Mouse (Mus musculus) macrophage (primary cell): Measurements from ENCODE around the gene Gm10663. TPM values are rescaled to one million over a fixed set of nuclear protein-coding genes. Genes with fewer than 3 reads are reported as not detected.

Experiments used
- H3K27ac ChIP-seq: fragments of 350-480 bp; formaldehyde crosslinking; 2 replicates; pipeline ENCODE4 v1.9.0; 2021
- H3K36me3 ChIP-seq: fragments of 350-480 bp; formaldehyde crosslinking; 2 replicates; pipeline ENCODE4 v1.9.0; 2021; ENCODE audit errors: inconsistent target
- H3K4me3 ChIP-seq: fragments of 350-480 bp; formaldehyde crosslinking; 2 replicates; pipeline ENCODE4 v1.9.0; 2021; ENCODE audit errors: inconsistent target
- H3K79me2 ChIP-seq: fragments of 350-480 bp; formaldehyde crosslinking; 2 replicates; pipeline ENCODE4 v1.9.0; 2021; ENCODE audit errors: inconsistent target
- WGBS: methylation state at CpG from one replicate; pipeline ENCODE4 v1.1.7; 2026; ENCODE audit warnings: inconsistent platforms; ENCODE audit not compliant: missing documents; 5-methylcytosine and 5-hydroxymethylcytosine counted together
- polyA plus RNA-seq: library from polyadenylated mRNA; stranded (reverse); fragments of 250-400 nt; gene quantifications from 3 replicates; pipeline ENCODE4 v1.2.4, GENCODE M21; 2018; ENCODE audit warnings: inconsistent platforms

Gene Gm10663
- polyA plus RNA-seq, 1 experiment from 2014 or later = not detected

DNA sequence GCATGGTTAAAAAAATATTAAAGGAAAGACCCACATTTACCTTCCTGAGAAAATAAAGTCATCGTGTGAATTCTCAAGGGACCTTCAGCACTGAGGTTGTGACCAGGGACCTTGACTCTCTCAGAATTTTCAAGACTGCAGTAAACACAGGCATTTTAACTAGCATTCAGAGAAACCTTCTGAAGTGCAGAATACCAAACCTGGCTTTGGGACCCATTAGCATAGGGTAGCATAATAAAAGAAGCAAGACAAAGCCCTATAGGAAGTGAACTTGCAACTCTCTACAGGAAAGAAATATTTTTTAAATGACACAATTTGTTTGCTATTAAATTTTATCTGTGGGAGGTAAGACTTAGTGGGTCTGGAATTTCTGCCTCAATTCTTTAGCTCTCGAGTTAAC is 10.8 kb upstream of the Gm10663 start:
- no peak overlapping the region for H3K27ac ChIP-seq
- H3K4me3 ChIP-seq = no peak overlapping the region
- 84% methylated on average over 2 of the region's 2 CpGs for WGBS
- no peaks in the 10 kb centered on the region for H3K36me3 ChIP-seq
- H3K79me2 ChIP-seq = no peaks in the 10 kb centered on the region

GRCm38 (mm10) chr8:65065622-65066021 is 9.2 kb upstream of the Gm10663 start:
- 94% methylated on average over 3 of the region's 3 CpGs for WGBS
- Histone ChIP-seq H3K4me3 (no peak overlapping the region), H3K27ac (no peak overlapping the region), H3K79me2 (no peaks in the 10 kb centered on the region), H3K36me3 (no peaks in the 10 kb centered on the region)

- 89% methylated on average over 4 of the region's 4 CpGs for WGBS
- H3K36me3 ChIP-seq = no peaks in the 10 kb centered on the region
- no peak overlapping the region for H3K4me3 ChIP-seq
- no peak overlapping the region for H3K27ac ChIP-seq
- H3K79me2 ChIP-seq = no peaks in the 10 kb centered on the region
These were observed 7.8 kb upstream of the Gm10663 start for GRCm38 (mm10) chr8:65067031-65067430.

DNA sequence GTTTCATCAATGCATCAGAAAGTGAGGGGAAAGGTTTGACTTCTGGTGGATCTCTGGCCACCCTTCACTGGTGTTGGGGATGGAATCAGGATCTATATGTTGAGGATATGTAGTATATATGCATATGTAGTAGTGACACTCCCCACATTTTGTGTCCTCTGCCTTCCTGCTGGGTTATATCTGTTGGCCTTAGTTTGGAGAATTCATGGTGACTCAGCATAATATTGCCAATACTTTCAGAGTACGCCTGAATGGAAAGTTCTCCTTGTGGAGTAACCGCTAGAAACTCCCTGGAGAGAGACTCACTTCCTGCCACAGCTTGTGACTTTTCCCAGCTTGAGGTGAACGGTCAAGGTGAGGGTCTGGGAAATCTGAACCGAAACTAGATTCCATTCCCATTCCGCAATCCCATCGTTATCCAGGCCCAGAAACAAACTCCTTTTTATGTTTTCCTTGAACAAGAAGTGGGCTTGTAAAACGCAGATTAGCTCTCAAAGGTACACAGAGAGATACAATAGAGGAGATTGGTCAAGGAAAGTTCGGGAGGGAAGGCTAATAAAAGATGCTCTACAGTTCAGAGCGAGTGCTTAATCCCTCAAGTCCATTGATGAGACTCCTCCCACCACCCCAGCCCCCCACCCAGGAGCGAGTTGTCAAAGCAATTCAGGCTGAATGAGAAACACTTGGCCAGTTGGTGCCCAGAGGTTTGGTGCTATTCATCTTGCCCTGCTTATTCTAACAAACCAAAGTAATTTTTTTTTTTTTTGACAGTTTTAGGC is 7.0 kb upstream of the Gm10663 start:
- H3K27ac ChIP-seq = no peak overlapping the region
- WGBS = 72% methylated on average over 10 of the region's 10 CpGs
- no peaks in the 10 kb centered on the region for H3K36me3 ChIP-seq
- no peaks in the 10 kb centered on the region for H3K79me2 ChIP-seq
- no peak overlapping the region for H3K4me3 ChIP-seq

DNA sequence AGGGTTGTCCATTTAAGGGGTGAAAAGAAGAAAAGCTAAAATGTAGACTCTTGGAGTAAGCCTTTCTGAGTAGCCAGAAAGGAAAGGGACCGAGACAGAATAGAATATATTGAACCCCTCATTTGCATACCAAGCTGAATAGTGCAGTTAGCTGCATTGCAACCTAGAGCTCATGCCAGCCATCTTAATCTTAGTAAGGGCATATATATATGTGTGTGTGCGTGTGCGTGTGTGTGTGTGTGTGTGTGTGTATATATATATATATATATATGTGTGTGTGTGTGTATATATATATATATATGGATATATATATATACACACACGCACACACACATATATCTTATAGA is 6.4 kb upstream of the Gm10663 start:
- H3K36me3 ChIP-seq = no peaks in the 10 kb centered on the region
- 80% methylated on average over 1 of the region's 4 CpGs for WGBS
- no peaks in the 10 kb centered on the region for H3K79me2 ChIP-seq
- no peak overlapping the region for H3K4me3 ChIP-seq
- no peak overlapping the region for H3K27ac ChIP-seq

- no peak overlapping the region for H3K4me3 ChIP-seq
- 72% methylated on average over 4 of the region's 4 CpGs for WGBS
- H3K79me2 ChIP-seq = no peaks in the 10 kb centered on the region
- no peaks in the 10 kb centered on the region for H3K36me3 ChIP-seq
- H3K27ac ChIP-seq = no peak overlapping the region
These were observed 3.8 kb upstream of the Gm10663 start for GRCm38 (mm10) chr8:65070996-65071395.

- 20% methylated on average over 9 of the region's 9 CpGs for WGBS
- H3K36me3 ChIP-seq = no peaks in the 10 kb centered on the region
These were observed 5.9 kb downstream of the Gm10663 start for GRCm38 (mm10) chr8:65080731-65081130.

DNA sequence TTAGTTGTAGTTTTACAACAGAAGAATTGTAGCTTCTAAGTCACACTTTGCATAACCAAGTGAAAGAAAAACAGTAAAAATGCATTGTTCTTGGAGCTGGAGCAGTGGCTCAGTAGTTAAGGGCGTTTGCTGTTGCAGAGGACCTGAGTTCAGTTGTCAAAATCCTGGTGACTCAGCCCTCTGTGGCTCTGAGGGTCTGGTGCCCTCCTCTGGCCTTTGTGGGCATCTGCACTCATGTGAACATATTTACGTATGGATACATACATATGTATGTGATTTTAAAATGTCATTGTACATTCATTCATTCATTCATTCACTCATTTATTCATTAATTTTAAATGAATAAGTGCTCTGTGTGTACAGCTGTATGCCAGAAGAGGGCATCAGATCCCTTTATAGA is 10.8 kb downstream of the Gm10663 start:
- no peaks in the 10 kb centered on the region for H3K79me2 ChIP-seq
- no peak overlapping the region for H3K27ac ChIP-seq
- WGBS = 67% methylated on average over 2 of the region's 2 CpGs

More at GRCm38 (mm10) chr8:65080731-65081130, 5.9 kb downstream of the Gm10663 start:
- Histone ChIP-seq H3K4me3 (no peak overlapping the region), H3K79me2 (no peaks in the 10 kb centered on the region), H3K27ac (no peak overlapping the region)

DNA sequence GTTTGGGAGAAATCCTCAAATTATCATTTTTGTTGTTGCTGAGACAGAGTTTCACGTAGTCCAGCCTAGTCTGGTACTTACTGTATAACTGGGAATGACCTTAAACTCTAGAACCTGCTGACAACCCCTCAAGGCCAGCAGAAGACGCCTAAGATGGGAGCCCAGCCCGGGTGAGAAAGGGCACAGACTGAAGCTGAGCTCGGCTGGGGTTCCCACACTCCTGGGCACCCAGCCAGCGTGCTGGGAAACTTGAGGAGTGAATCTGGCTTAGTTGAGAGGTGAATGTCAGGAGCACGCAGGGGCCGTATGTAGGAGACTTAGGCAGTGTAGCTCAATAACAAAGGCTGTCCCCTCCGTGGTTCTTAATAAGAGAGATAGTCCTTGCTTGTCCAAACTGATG is 12.9 kb downstream of the Gm10663 start:
- H3K36me3 ChIP-seq = no peaks in the 10 kb centered on the region
- no peak overlapping the region for H3K4me3 ChIP-seq
- no peaks in the 10 kb centered on the region for H3K79me2 ChIP-seq
- WGBS = 81% methylated on average over 8 of the region's 8 CpGs
- H3K27ac ChIP-seq = no peak overlapping the region

More for the DNA sequence above, 10.8 kb downstream of the Gm10663 start:
- Histone ChIP-seq H3K36me3 (no peaks in the 10 kb centered on the region), H3K4me3 (no peak overlapping the region)

DNA sequence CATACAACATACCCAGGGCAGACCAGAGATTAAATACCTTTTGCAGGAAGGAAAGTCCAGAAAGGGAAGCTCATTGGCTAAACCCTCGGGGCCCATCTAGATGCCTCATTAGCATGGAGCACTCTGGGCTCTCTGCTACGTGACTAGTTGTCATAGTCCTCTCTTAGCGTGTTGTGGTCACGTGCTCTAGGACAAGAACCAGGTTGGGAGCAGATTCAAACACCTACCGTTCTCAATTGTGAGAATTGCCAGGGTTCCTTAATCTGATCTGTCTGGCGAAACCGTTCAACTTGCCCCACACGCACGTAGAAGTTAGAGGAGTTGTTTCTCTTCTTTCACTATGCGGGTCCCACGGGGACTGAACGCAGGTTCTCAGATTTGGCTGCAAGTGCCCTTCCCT is 13.3 kb downstream of the Gm10663 start:
- no peak overlapping the region for H3K4me3 ChIP-seq
- no peaks in the 10 kb centered on the region for H3K36me3 ChIP-seq
- H3K27ac ChIP-seq = no peak overlapping the region
- no peaks in the 10 kb centered on the region for H3K79me2 ChIP-seq
- WGBS = 93% methylated on average over 12 of the region's 12 CpGs

DNA sequence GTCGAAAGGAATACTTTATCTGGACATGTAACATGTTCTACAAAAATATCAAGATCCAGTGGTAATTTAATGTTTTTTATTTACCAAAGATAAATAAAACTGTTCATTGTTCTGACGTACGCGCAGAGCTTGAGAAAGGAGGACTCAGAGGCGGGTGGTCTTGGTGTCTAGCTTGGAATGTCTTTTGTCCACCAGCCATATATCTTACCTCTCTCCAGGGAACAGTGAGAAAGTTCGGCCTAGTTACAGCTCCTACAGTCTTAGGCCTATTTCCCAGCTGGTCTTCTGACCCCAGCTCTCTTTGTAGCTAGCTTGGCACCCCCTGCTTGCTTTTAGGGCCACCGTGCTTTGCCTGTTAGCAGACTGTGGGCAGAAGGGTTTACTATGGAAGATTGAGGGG is 14.9 kb downstream of the Gm10663 start:
- no peak overlapping the region for H3K4me3 ChIP-seq
- no peaks in the 10 kb centered on the region for H3K36me3 ChIP-seq
- WGBS = 91% methylated on average over 7 of the region's 7 CpGs
- no peak overlapping the region for H3K27ac ChIP-seq
- H3K79me2 ChIP-seq = no peaks in the 10 kb centered on the region

DNA sequence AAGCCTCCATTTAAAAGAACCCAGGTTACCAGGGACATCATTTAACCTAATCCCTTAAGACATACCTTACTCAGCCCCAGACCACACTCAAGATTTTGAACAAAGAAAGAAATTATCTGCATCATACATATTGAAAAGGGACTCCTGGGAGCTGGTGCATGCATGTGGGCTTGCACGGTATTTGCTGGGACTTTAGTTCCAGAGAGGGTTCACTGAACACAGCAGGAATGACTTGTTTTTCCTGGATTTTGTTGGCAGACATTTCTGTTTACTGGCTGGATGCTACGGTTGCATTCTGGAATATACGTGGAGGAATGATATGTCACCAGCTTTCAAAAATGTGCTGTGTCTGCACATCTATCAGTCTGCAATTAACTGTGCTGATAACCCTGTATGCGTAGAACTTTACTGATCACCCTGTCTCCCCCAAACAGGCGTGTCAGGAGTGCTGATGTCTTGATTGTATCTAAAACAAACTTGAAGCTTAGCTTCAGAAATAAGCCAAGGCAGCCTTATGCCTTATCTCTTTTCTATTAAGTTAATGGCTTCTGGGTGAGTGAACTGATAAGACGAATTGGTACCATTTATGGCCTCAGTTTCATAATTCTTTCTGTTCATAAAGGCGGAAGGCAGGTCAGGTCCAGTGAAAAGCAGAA is 23.1 kb downstream of the Gm10663 start:
- no peaks in the 10 kb centered on the region for H3K79me2 ChIP-seq
- H3K36me3 ChIP-seq = no peaks in the 10 kb centered on the region
- no peak overlapping the region for H3K27ac ChIP-seq
- WGBS = 98% methylated on average over 7 of the region's 7 CpGs
- no peak overlapping the region for H3K4me3 ChIP-seq

DNA sequence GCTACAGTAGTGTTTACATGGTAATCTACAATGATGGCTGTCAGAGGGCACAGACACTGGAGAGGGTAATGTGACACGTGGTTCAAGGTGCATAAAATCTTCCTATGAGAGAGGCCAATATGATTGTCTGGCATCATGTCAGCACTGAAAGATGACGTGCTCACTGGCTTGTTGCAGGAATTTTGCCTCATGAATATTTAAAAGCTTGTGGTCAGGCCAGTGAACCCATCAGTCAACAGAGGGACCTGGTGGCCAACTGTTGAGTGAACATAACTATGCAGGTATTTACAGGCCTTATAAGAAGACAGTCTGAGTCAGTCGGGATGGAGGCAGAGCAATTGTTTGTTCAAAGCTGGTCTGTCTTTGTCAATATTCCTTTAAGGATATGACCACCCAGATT is 24.9 kb downstream of the Gm10663 start:
- 64% methylated on average over 3 of the region's 3 CpGs for WGBS
- Histone ChIP-seq H3K79me2 (no peaks in the 10 kb centered on the region), H3K4me3 (no peak overlapping the region), H3K27ac (no peak overlapping the region), H3K36me3 (no peaks in the 10 kb centered on the region)

- H3K36me3 ChIP-seq = no peaks in the 10 kb centered on the region
- 96% methylated on average over 7 of the region's 7 CpGs for WGBS
- no peak overlapping the region for H3K27ac ChIP-seq
- H3K4me3 ChIP-seq = no peak overlapping the region
- H3K79me2 ChIP-seq = no peaks in the 10 kb centered on the region
These were observed 28.8 kb downstream of the Gm10663 start for GRCm38 (mm10) chr8:65103632-65104031.

DNA sequence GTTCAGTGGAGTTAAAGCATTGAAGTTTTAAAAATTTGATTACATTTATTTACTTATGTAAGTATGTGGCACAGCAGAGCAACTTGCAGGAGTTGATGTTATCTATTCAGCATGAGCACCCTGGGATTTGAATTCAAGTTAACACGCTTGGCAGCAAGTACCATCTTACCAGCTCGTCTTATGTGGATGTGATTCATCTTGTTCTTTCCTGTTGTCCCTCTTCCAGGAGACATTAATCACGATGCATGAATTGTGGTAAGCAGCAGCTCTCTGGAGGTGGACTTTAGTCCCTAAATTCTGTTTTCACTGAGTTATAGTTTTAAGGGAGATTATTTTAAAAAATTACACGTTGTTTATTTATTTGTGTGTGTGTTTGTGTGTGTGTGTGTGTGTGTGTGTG is 29.2 kb downstream of the Gm10663 start:
- Histone ChIP-seq H3K79me2 (no peaks in the 10 kb centered on the region), H3K36me3 (no peaks in the 10 kb centered on the region), H3K27ac (no peak overlapping the region), H3K4me3 (no peak overlapping the region)
- 63% methylated on average over 4 of the region's 4 CpGs for WGBS
